Mouse (Mus musculus) megakaryocyte, adult 5-6 weeks (primary cell): ENCODE measurements around the gene Olfr1255. TPM values are rescaled to one million over a fixed set of nuclear protein-coding genes. Genes with fewer than 3 reads are reported as not detected.

Experiments used
- ATAC-seq: 2 replicates; pipeline ENCODE4 v1.8.0; 2016; ENCODE audit warnings: mild to moderate bottlenecking, inconsistent platforms; ENCODE audit not compliant: poor library complexity, severe bottlenecking
- total RNA-seq, 2 experiments: library from RNA; stranded (forward) in 1 of 2; stranded (reverse) in 1 of 2; fragments of 153-499, 151-499 nt in 1 of 2; fragments of 221-1000, 200-1000 nt in 1 of 2; gene quantifications; 2 replicates each; pipeline versions ENCODE4 v1.2.3 to v1.2.4; 2015 to 2017

Olfr1255 gene
- not detected in 2 replicates for total RNA-seq (2015)
- not detected in 2 replicates for total RNA-seq (2017)

DNA sequence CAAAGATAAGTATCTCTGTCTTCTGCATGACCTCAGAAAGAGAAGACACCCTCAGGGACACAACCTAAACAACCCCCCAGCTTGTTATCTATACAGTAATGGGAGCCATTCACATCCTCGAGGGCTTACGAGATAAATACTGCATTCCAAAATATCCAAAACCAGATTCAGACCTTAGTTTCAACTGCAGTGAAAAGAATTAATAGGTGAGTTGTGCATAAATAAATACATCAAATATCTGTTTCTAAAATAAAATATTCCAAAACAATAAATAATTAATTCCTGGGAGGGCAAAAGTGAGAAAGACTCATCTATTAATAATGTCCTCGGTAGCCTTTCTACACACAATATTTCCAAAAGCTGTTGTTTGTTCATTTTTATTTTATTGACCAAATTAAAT lies at the start of gene Olfr1255:
TSS of gene Olfr1255 (plus strand) at position 301 of the 400 bp plus-strand sequence.
- ATAC-seq, result no peak

DNA sequence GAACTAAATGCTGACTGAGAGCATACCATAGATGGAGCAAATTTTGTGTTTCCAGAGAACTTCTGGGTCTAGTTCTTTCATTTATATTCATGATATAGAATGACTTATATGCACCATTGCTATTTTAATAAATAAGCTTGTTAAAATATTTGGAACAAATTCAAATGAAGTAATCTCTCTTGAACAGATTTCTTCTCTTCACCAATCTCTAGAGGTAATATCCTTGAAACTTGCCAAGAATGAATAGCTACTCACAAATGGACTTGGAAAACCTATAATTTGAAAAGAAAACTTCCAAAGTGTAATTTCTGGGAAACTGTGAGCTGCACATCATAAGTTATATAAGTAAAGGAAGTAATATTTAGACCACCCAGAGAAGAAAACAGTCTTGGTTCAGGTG lies 18.3 kb upstream of the Olfr1255 start, which contains the start of gene Olfr1254:
TSS of gene Olfr1254 (minus strand) at position 101 of the 400 bp plus-strand sequence.
- ATAC-seq, result no peak

DNA sequence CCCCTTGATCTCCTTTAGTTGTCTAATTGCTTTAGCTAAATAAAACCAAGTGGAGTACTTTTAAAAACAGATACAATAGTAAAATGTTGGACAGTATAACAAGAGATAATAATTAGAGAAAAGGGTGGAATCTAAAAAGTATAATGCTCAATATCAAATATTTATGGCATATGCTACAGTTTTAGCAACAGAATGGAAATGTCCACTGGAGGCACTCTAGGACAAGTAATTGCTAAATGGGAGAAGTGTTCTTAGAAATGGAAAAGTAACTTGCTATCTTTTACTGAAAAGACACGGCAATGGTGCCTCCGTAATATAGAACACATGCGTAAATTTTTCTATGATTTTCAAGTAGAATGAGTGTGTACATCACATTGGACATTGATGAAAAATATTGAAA lies 12.3 kb upstream of the Olfr1255 start:
- no peak for ATAC-seq

DNA sequence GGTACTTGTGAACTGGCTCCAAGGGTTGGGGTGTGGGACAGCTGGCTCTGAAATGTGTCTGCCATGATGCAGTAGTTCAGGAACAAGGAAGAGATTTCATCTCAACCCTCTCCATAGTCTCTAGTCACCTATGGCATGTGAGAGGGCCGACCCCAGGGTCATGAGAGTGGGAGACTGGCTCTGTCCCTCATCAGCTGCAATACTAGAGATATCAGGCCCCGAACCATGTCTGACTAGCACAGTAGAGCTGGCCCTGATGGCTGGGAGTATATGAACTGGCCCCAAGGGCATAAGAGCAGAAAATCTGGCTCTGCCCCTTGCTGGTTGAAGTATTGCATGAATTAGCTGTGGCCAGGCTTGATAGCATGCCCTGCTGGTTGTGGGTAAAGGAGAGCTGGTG lies 1.1 kb upstream of the Olfr1255 start:
- no peak for ATAC-seq

DNA sequence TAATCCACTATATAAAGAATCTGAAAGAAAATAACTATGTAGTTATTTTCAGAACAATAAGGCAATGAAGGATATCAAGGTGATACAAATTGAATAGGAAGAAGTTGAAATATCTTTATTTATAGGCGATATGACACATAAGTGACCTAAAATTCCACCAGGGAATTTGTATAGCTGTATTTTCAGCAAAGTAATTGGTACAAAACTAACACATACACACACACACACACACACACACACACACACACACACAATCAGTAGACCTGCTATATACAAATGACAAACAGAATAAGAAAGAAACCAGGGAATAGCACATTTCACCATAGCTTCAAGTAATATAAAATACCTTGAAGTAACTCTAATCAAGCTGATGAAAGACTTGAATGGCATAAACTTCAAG lies 8.4 kb downstream of the Olfr1255 start:
- no peak for ATAC-seq

DNA sequence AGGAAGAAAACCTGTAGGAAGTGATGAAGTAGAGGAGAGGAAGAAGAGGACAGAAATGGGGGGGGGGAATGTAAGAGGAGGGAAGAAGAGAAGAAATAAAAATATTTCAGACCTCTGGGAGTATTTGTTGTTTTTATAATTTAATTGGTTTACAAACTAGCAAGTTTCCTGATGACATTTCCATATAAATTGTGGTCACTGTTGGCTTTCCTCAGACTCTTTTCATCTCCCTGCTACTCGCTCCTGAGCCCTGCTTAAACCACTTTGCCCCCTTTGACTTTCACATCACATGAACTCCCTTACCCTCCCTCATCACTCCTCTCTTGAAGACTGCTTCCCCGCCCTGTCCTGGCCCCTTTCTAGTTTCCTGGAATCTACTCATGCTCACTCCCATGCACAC lies 29.6 kb downstream of the Olfr1255 start, which contains the start of gene Olfr1256:
TSS of gene Olfr1256 (minus strand) at position 101 of the 400 bp plus-strand sequence.
- no peak for ATAC-seq

DNA sequence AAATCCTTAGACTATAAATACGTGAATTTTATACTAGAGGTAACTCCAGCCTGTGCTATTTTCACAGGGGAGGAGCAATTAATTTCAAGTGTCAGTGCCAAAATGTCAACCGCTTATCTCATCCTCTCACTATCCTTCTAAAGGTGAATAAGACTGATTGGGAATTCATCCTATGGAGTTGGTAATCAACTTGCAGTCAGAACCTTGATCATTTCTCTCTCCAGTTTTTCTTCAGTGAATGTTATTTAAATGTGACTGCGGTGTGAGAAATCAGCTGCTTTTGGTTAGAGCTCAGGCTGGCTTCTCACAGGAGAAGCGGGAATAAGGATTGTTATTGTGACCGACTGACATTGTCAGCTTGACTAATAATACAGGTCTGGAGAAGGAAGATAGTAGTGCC lies 36.3 kb downstream of the Olfr1255 start, which contains the start of gene Olfr48:
TSS of gene Olfr48 (minus strand) at position 101 of the 400 bp plus-strand sequence.
- no peak for ATAC-seq

DNA sequence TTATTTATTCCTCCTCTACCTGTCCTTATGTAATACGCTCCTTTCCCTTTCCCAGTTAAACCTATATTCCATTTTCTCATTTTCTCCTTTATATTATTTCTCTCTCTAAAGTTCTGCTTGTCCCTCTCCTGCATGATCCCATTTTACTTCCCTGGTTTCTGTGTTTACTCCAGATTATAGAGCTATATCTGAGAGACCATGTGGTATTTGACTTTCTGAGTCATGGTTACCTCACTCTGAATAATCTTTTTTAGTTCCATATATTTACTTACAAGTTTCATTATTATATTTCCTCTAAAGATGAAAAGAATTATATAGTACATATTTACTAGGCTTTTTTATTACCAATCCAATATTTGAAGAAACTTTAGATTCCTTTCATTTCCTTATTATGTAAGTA lies 37.4 kb downstream of the Olfr1255 start:
- no peak for ATAC-seq

Other genes with a start within 250 kb of the Olfr1255 start
- gene Olfr1245, start 233.6 kb upstream of the Olfr1255 start, total RNA-seq (2015), result not detected in 2 replicates
- gene Olfr1245, start 233.6 kb upstream of the Olfr1255 start, total RNA-seq (2017), result not detected in 2 replicates
- gene Olfr1246, start 218.9 kb upstream of the Olfr1255 start, total RNA-seq (2015), result not detected in 2 replicates
- gene Olfr1246, start 218.9 kb upstream of the Olfr1255 start, total RNA-seq (2017), result not detected in 2 replicates
- not detected in 2 replicates for gene Olfr1247, start 197.9 kb upstream of the Olfr1255 start, total RNA-seq (2015)
- gene Olfr1247, start 197.9 kb upstream of the Olfr1255 start, total RNA-seq (2017), result not detected in 2 replicates
- gene Olfr1248, start 193.8 kb upstream of the Olfr1255 start, total RNA-seq (2015), result not detected in 2 replicates
- not detected in 2 replicates for gene Olfr1248, start 193.8 kb upstream of the Olfr1255 start, total RNA-seq (2017)
- not detected in 2 replicates for gene Olfr1249, start 177.1 kb upstream of the Olfr1255 start, total RNA-seq (2015)
- not detected in 2 replicates for gene Olfr1249, start 177.1 kb upstream of the Olfr1255 start, total RNA-seq (2017)
- gene Olfr1250, start 150.6 kb upstream of the Olfr1255 start, total RNA-seq (2015), result not detected in 2 replicates
- not detected in 2 replicates for gene Olfr1250, start 150.6 kb upstream of the Olfr1255 start, total RNA-seq (2017)
- not detected in 2 replicates for gene Olfr1251, start 140.1 kb upstream of the Olfr1255 start, total RNA-seq (2015)
- not detected in 2 replicates for gene Olfr1251, start 140.1 kb upstream of the Olfr1255 start, total RNA-seq (2017)
- not detected in 2 replicates for gene Olfr1252, start 87.0 kb upstream of the Olfr1255 start, total RNA-seq (2015)
- gene Olfr1252, start 87.0 kb upstream of the Olfr1255 start, total RNA-seq (2017), result not detected in 2 replicates
- gene Olfr1253, start 55.0 kb upstream of the Olfr1255 start, total RNA-seq (2015), result not detected in 2 replicates
- not detected in 2 replicates for gene Olfr1253, start 55.0 kb upstream of the Olfr1255 start, total RNA-seq (2017)
- gene Olfr1254, start 18.4 kb upstream of the Olfr1255 start, total RNA-seq (2015), result not detected in 2 replicates
- gene Olfr1254, start 18.4 kb upstream of the Olfr1255 start, total RNA-seq (2017), result not detected in 2 replicates
- not detected in 2 replicates for gene Olfr1256, start 29.5 kb downstream of the Olfr1255 start, total RNA-seq (2015)
- gene Olfr1256, start 29.5 kb downstream of the Olfr1255 start, total RNA-seq (2017), result not detected in 2 replicates
- not detected in 2 replicates for gene Olfr48, start 36.2 kb downstream of the Olfr1255 start, total RNA-seq (2015)
- gene Olfr48, start 36.2 kb downstream of the Olfr1255 start, total RNA-seq (2017), result not detected in 2 replicates
- not detected in 2 replicates for gene Olfr1257, start 66.4 kb downstream of the Olfr1255 start, total RNA-seq (2015)
- not detected in 2 replicates for gene Olfr1257, start 66.4 kb downstream of the Olfr1255 start, total RNA-seq (2017)
- not detected in 2 replicates for gene Olfr1258, start 115.3 kb downstream of the Olfr1255 start, total RNA-seq (2015)
- not detected in 2 replicates for gene Olfr1258, start 115.3 kb downstream of the Olfr1255 start, total RNA-seq (2017)
- not detected in 2 replicates for gene Olfr1259, start 136.6 kb downstream of the Olfr1255 start, total RNA-seq (2015)
- gene Olfr1259, start 136.6 kb downstream of the Olfr1255 start, total RNA-seq (2017), result 0.04 TPM in 1 of 2 replicates, not detected in the other
- gene Olfr1260, start 162.3 kb downstream of the Olfr1255 start, total RNA-seq (2015), result not detected in 2 replicates
- gene Olfr1260, start 162.3 kb downstream of the Olfr1255 start, total RNA-seq (2017), result not detected in 2 replicates
- gene Olfr1261, start 179.2 kb downstream of the Olfr1255 start, total RNA-seq (2015), result not detected in 2 replicates
- not detected in 2 replicates for gene Olfr1261, start 179.2 kb downstream of the Olfr1255 start, total RNA-seq (2017)
- not detected in 2 replicates for gene Olfr1262, start 188.1 kb downstream of the Olfr1255 start, total RNA-seq (2015)
- not detected in 2 replicates for gene Olfr1262, start 188.1 kb downstream of the Olfr1255 start, total RNA-seq (2017)
- not detected in 2 replicates for gene Olfr1263, start 200.1 kb downstream of the Olfr1255 start, total RNA-seq (2015)
- not detected in 2 replicates for gene Olfr1263, start 200.1 kb downstream of the Olfr1255 start, total RNA-seq (2017)
- not detected in 2 replicates for gene Olfr1264, start 213.5 kb downstream of the Olfr1255 start, total RNA-seq (2015)
- not detected in 2 replicates for gene Olfr1264, start 213.5 kb downstream of the Olfr1255 start, total RNA-seq (2017)
- gene Olfr1265, start 223.3 kb downstream of the Olfr1255 start, total RNA-seq (2015), result not detected in 2 replicates
- gene Olfr1265, start 223.3 kb downstream of the Olfr1255 start, total RNA-seq (2017), result not detected in 2 replicates